In the genomic region with DNA sequence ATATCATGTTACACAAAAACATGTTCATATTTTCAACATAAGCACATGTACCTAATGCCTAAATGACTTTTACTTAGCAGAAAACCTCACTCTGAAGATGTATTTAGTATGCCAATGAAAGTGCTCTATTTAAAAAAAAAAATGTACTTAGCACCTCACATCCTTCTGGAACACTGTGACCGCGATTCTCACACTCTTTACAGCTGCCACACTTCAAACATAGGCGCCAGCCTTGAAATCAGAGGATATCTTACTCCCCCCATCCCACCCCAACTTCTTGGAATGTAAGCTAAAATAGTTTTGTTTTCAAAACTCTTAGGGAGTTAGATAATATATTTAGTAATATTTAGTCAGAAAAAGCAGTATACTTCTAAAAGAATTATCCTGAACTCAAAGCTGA, we compare ENCODE assay signal across 10 mouse cellular contexts.
"Had no signal": no experiment of that assay in that cellular context is flagged by ENCODE, and none has a peak within 500 bp of the region (broad histone marks: within the 10 kb centered on the region; RNA-seq: fewer than 3 reads in every experiment).

No protein-coding gene starts in this region.

- H3K27me3 ChIP-seq: limb, embryonic 15.5 days; liver, embryonic 12.5 days; lung, embryonic 15.5 days; midbrain, embryonic 12.5 days; stomach, embryonic 15.5 days had no signal

- H3K36me3 ChIP-seq: limb, embryonic 15.5 days; liver, embryonic 12.5 days; lung, embryonic 15.5 days; midbrain, embryonic 12.5 days; stomach, embryonic 15.5 days had no signal

- DNase-seq: kidney, adult 8-10 months; kidney, postnatal 25 days; thymus, postnatal 36 days had no signal

- ATAC-seq: intestine, postnatal 0 days; liver, embryonic 12.5 days; midbrain, embryonic 16.5 days had no signal

- H3K4me2 ChIP-seq: limb, embryonic 15.5 days; liver, embryonic 12.5 days; lung, embryonic 15.5 days; midbrain, embryonic 12.5 days; stomach, embryonic 15.5 days had no signal

- H3K4me3 ChIP-seq: limb, embryonic 15.5 days; liver, embryonic 12.5 days; lung, embryonic 15.5 days; midbrain, embryonic 12.5 days; stomach, embryonic 15.5 days had no signal

- H3K9ac ChIP-seq: limb, embryonic 15.5 days; liver, embryonic 12.5 days; lung, embryonic 15.5 days; midbrain, embryonic 12.5 days; stomach, embryonic 15.5 days had no signal

- H3K9me3 ChIP-seq: limb, embryonic 15.5 days; liver, embryonic 12.5 days; lung, embryonic 15.5 days; midbrain, embryonic 12.5 days; stomach, embryonic 15.5 days had no signal

- H3K4me1 ChIP-seq: limb, embryonic 15.5 days; liver, embryonic 12.5 days; lung, embryonic 15.5 days; midbrain, embryonic 12.5 days; stomach, embryonic 15.5 days had no signal

- H3K27ac ChIP-seq: limb, embryonic 15.5 days; liver, embryonic 12.5 days; lung, embryonic 15.5 days; midbrain, embryonic 12.5 days; stomach, embryonic 15.5 days had no signal
